In genomic region chr11:79339808-79340781, GRCm38 (mm10) we compare ENCODE assay signal across 8 mouse cellular contexts. TPM values are rescaled to one million over a fixed set of nuclear protein-coding genes. Genes with fewer than 3 reads are reported as not detected.
A peak's percentile ranks its signal among the peaks of the same experiment; 100 is the strongest.
DNase-seq lines count a peak whose midpoint lies in the region; ATAC-seq and TF ChIP-seq lines count a peak whose summit lies in the region.

No protein-coding gene starts in this region.

- peak overlapping the region; percentile 96 for H3K4me3 ChIP-seq in forebrain, embryonic 16.5 days (replicated peaks; ENCODE audit: low read length)
- H3K4me3 ChIP-seq in hindbrain, embryonic 11.5 days (ENCODE audit: low read depth, low read length), result peak overlapping the region; percentile 94
- H3K4me3 ChIP-seq in small intestine, adult 2 months (ENCODE audit: low read depth, low read length), result peak overlapping the region; percentile 81

- no peaks in the 10 kb centered on the region for H3K27me3 ChIP-seq in forebrain, embryonic 16.5 days (replicated peaks; ENCODE audit: control insufficient read depth, insufficient read depth, low read length)
- no peaks in the 10 kb centered on the region for H3K27me3 ChIP-seq in hindbrain, embryonic 11.5 days (ENCODE audit: control insufficient read depth, insufficient read depth, low read length)
- H3K27me3 ChIP-seq in small intestine, adult 2 months (ENCODE audit: control insufficient read depth, insufficient read depth, low read length), result no peaks in the 10 kb centered on the region

- WGBS in forebrain, embryonic 16.5 days, result 0% methylated on average over 43 of the region's 63 CpGs
- under 1% methylated on average over 34 of the region's 63 CpGs for WGBS in hindbrain, embryonic 11.5 days
- 2% methylated on average over 55 of the region's 63 CpGs for WGBS in small intestine, adult 2 months

- peak; percentile 78 for ATAC-seq in forebrain, embryonic 16.5 days
- peak; percentile 85 for ATAC-seq in hindbrain, embryonic 11.5 days (ENCODE audit: low FRiP score)
- peak; percentile 24; the same call in 1 of the 2 replicates for ATAC-seq in megakaryocyte, adult 5-6 weeks (ENCODE audit: poor library complexity, severe bottlenecking)

- peaks cover 4% of the 10 kb centered on the region; the same call in 1 of the 2 replicates for H3K9me3 ChIP-seq in forebrain, embryonic 16.5 days (ENCODE audit: control insufficient read depth, low read length)
- no peaks in the 10 kb centered on the region for H3K9me3 ChIP-seq in hindbrain, embryonic 11.5 days (ENCODE audit: control insufficient read depth, low read length)

- H3K36me3 ChIP-seq in forebrain, embryonic 16.5 days (ENCODE audit: control insufficient read depth, insufficient read depth), result no peaks in the 10 kb centered on the region
- H3K36me3 ChIP-seq in hindbrain, embryonic 11.5 days (ENCODE audit: control insufficient read depth, insufficient read depth, low read length), result no peaks in the 10 kb centered on the region
- H3K36me3 ChIP-seq in small intestine, adult 2 months (ENCODE audit: control insufficient read depth, insufficient read depth, low read length), result peaks cover 3% of the 10 kb centered on the region

- DNase-seq in layer of hippocampus, adult 18-20 months (ENCODE audit: low spot score in 2 of 2), result peak; percentile 11 to 19
- no peak for DNase-seq in layer of hippocampus, adult 9-10 months (ENCODE audit: low spot score)
- DNase-seq in c-Kit-positive CD71-positive TER-119-positive erythroid progenitor cells, embryonic 14.5 days (ENCODE audit: low spot score), result peak; percentile 15
- DNase-seq in hindbrain, embryonic 11.5 days (ENCODE audit: low spot score), result peak; percentile 65
- peak; percentile 22 to 71 for DNase-seq in left cerebral cortex, postnatal 10 days (ENCODE audit: extremely low spot score in 1 of 2, low spot score in 2 of 2)

- no peak for TF ChIP-seq CTCF in small intestine, adult 2 months (IDR thresholded peaks at IDR 0.05; ENCODE audit: extremely low read depth, insufficient read length, insufficient replicate concordance, low read depth, low read length)

- H3K9ac ChIP-seq in forebrain, embryonic 16.5 days (replicated peaks; ENCODE audit: low read depth, low read length), result peak overlapping the region; percentile 94
- H3K9ac ChIP-seq in hindbrain, embryonic 11.5 days (ENCODE audit: low read depth, low read length), result peak overlapping the region; percentile 96

- H3K4me2 ChIP-seq in forebrain, embryonic 16.5 days (ENCODE audit: low read length), result peak overlapping the region; percentile 63
- peak overlapping the region; percentile 72 for H3K4me2 ChIP-seq in hindbrain, embryonic 11.5 days (replicated peaks; ENCODE audit: low read depth, low read length)

- H3K27ac ChIP-seq in forebrain, embryonic 16.5 days (ENCODE audit: low read length), result peak overlapping the region; percentile 92
- H3K27ac ChIP-seq in hindbrain, embryonic 11.5 days (ENCODE audit: low read depth, low read length), result peak overlapping the region; percentile 90
- no peak overlapping the region for H3K27ac ChIP-seq in small intestine, adult 2 months (ENCODE audit: insufficient read depth, low read depth, low read length)

- H3K4me1 ChIP-seq in forebrain, embryonic 16.5 days (replicated peaks; ENCODE audit: control insufficient read depth, insufficient read depth, low read length), result peaks cover 13% of the 10 kb centered on the region
- H3K4me1 ChIP-seq in hindbrain, embryonic 11.5 days (replicated peaks; ENCODE audit: control insufficient read depth, insufficient read depth, low read length), result 0 out of 2 replicates have a peak, but pooled peaks cover 2% of the 10 kb centered on the region
- H3K4me1 ChIP-seq in small intestine, adult 2 months (ENCODE audit: control insufficient read depth, insufficient read depth, insufficient read length, low read length), result peaks cover 4% of the 10 kb centered on the region; the same call in 1 of the 2 replicates

- intact Hi-C loops in left cerebral cortex, postnatal 10 days (cut with DNase I), result no loop called here

- TF ChIP-seq POLR2A in small intestine, adult 2 months (IDR thresholded peaks at IDR 0.05; ENCODE audit: low read depth, low read length), result no peak

RNA-seq across cellular contexts. Expression of gene Nf1, which starts 0.6 kb away (rescaled TPM):
- total RNA-seq in layer of hippocampus, adult 18-20 months (2021), result 100 to 1,000 TPM; 112 to 116 TPM
- 6.2 and 6.4 TPM in 2 replicates for polyA plus RNA-seq in forebrain, embryonic 16.5 days (2015; fragmentation: Nextera tagmentation; extraction: Ambion mirVana)
- polyA plus RNA-seq in hindbrain, embryonic 11.5 days (2014; fragmentation: Nextera tagmentation; extraction: Ambion mirVana), result 10.1 and 14.9 TPM in 2 replicates
- 100 to 1,000 TPM; 111 to 118 TPM for total RNA-seq in left cerebral cortex, postnatal 10 days (2021)
- 16.5 and 18.7 TPM in 2 replicates for total RNA-seq in megakaryocyte, adult 5-6 weeks (2015)
- total RNA-seq in megakaryocyte, adult 5-6 weeks (2017), result 9.9 and 15.7 TPM in 2 replicates
- 3.5 and 7.0 TPM in 2 replicates for polyA plus RNA-seq in small intestine, adult 2 months (2012; rRNA removed)

RNA-seq across cellular contexts. Expression of gene Gm9964, which starts 43.4 kb away (rescaled TPM):
- under 1 TPM in 1 of 2 experiments, not detected in 1; 0.48 TPM for total RNA-seq in layer of hippocampus, adult 18-20 months (2021)
- not detected in 2 replicates for polyA plus RNA-seq in forebrain, embryonic 16.5 days (2015; fragmentation: Nextera tagmentation; extraction: Ambion mirVana)
- not detected in 2 replicates for polyA plus RNA-seq in hindbrain, embryonic 11.5 days (2014; fragmentation: Nextera tagmentation; extraction: Ambion mirVana)
- 1 to 10 TPM in 1 of 2 experiments, under 1 TPM in 1; 0.66 to 1.0 TPM for total RNA-seq in left cerebral cortex, postnatal 10 days (2021)
- not detected in 2 replicates for total RNA-seq in megakaryocyte, adult 5-6 weeks (2015)
- total RNA-seq in megakaryocyte, adult 5-6 weeks (2017), result not detected in 2 replicates
- polyA plus RNA-seq in small intestine, adult 2 months (2012; rRNA removed), result not detected in 2 replicates

Comparison
In these comparisons a context has a peak if more than half of its experiments do, and no peak if none do; other contexts are left out.
1. ATAC-seq: peak in every context shown above with its lines; median percentile 85 in hindbrain, embryonic 11.5 days; 78 in forebrain, embryonic 16.5 days; 24 in megakaryocyte, adult 5-6 weeks.
2. RNA of gene Nf1, which starts 0.6 kb away (total RNA-seq): 111 to 118 TPM in left cerebral cortex, postnatal 10 days and 112 to 116 TPM in layer of hippocampus, adult 18-20 months; 9.9 to 18.7 TPM in megakaryocyte, adult 5-6 weeks; every median in the first group is over 4 times any median in the second.
3. Peak in every context shown above with its lines, with median percentiles within 50 percentile points of each other: H3K4me3 ChIP-seq.